Mouse (Mus musculus): ENCODE data around the gene 2210408I21Rik. TPM values are rescaled to one million over a fixed set of nuclear protein-coding genes. Genes with fewer than 3 reads are reported as not detected.

The 2210408I21Rik gene
- total and polyA plus RNA-seq, 3 experiments, result 1.6 to 4.0 TPM; not detected in 1

DNA sequence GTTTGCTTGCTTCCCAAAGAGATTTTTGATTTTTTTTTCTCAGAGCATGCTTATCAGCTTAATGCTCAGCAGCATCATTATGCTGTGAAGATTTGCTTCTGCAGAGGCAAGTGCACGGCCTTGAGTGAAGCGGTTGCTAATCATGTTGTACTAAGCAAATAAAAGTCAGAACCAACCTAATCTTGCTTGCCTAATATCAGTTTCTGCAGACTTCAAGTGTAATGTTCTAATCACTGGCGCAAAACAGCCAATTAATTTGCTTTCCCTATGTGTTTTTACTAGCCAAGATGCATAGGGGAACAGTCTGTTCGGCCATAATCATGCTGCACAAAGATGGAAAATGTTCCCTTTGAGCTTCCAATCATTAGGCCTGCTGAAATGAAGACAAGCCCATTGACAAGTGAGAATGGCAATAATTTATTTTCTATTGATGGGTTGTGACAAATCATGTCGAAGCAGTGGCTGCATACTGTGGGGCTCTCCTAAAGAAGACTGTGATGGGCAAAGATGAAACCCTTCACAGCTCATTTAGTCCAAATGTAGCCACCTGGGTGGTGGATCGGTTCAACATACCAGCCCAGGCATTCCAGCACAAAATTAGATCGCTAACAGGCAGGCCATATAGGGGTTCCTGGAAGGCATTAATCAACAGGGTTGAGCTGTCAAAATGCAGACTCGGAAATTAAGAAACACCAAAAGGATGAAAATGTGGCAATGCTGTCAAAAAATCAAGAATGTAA, 393.8 kb downstream of the 2210408I21Rik start:
- H3K4me3 ChIP-seq (ENCODE audit: control insufficient read depth in 1 of 2, insufficient read depth in 1 of 2, low read depth in 2 of 2, low read length in 2 of 2), result no peak overlapping the region
- no peaks in the 10 kb centered on the region for H3K36me3 ChIP-seq (ENCODE audit: control insufficient read depth in 1 of 2, insufficient read depth in 2 of 2, low read length in 2 of 2)
- no peaks in the 10 kb centered on the region for H3K4me1 ChIP-seq (ENCODE audit: control insufficient read depth in 1 of 2, insufficient read depth in 2 of 2, low read length in 2 of 2)
- no peak overlapping the region for H3K27ac ChIP-seq (ENCODE audit: control insufficient read depth, low read depth, low read length)
- TF ChIP-seq RAD21 (IDR thresholded peaks at IDR 0.05; ENCODE audit: low read depth, low read length), result no peak
- TF ChIP-seq TBP (IDR thresholded peaks at IDR 0.05; ENCODE audit: low read depth, low read length), result no peak
- TF ChIP-seq ZMIZ1 (IDR thresholded peaks at IDR 0.05; ENCODE audit: low read depth, low read length), result no peak
- no peaks in the 10 kb centered on the region for H3K79me2 ChIP-seq (ENCODE audit: control insufficient read depth, insufficient read depth, low read length, poor library complexity)
- no peaks in the 10 kb centered on the region for H3K9me3 ChIP-seq (replicated peaks; ENCODE audit: insufficient read depth, low read length)
- H3K27me3 ChIP-seq (ENCODE audit: control insufficient read depth in 1 of 2, insufficient read depth in 2 of 2, low read length in 2 of 2), result no peaks in the 10 kb centered on the region
- H3K9ac ChIP-seq (ENCODE audit: control insufficient read depth, low read depth, low read length, poor library complexity, severe bottlenecking), result no peak overlapping the region
- DNase-seq (ENCODE audit: low read depth, low spot score), result no peak

DNA sequence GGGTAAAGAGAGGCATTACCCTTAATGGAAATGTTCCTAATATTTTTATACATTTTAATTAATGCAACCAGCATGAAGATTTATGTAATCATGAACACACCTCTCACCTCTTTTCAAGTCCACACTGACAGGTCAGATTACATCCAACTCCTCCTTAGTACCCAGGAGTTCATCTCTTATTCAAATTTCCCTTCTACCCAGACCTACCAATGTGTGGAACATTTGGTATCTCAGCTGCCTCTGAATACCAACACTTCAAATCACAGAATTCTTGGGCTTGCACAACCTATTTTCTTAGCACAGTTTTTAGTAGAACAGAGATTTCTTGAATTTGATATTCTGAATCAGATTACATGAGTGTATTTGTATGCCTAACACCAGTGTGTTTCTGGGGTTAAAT, 394.4 kb downstream of the 2210408I21Rik start:
- no peak overlapping the region for H3K4me3 ChIP-seq (ENCODE audit: control insufficient read depth in 1 of 2, insufficient read depth in 1 of 2, low read depth in 2 of 2, low read length in 2 of 2)
- no peak overlapping the region for H3K9ac ChIP-seq (ENCODE audit: control insufficient read depth, low read depth, low read length, poor library complexity, severe bottlenecking)
- no peaks in the 10 kb centered on the region for H3K27me3 ChIP-seq (ENCODE audit: control insufficient read depth in 1 of 2, insufficient read depth in 2 of 2, low read length in 2 of 2)
- H3K36me3 ChIP-seq (ENCODE audit: control insufficient read depth in 1 of 2, insufficient read depth in 2 of 2, low read length in 2 of 2), result no peaks in the 10 kb centered on the region
- no peak for DNase-seq (ENCODE audit: low read depth, low spot score)
- no peaks in the 10 kb centered on the region for H3K9me3 ChIP-seq (replicated peaks; ENCODE audit: insufficient read depth, low read length)
- TF ChIP-seq RCOR1 (IDR thresholded peaks at IDR 0.05; ENCODE audit: low read depth, low read length) (no peak), MAX (IDR thresholded peaks at IDR 0.05; ENCODE audit: low read length) (no peak), BHLHE40 (IDR thresholded peaks at IDR 0.05; ENCODE audit: borderline replicate concordance, low read depth, low read length) (no peak), MYB (IDR thresholded peaks at IDR 0.05; ENCODE audit: low read depth, low read length) (no peak), ELF1 (IDR thresholded peaks at IDR 0.05; ENCODE audit: low read depth, low read length) (no peak), ZC3H11A (IDR thresholded peaks at IDR 0.05; ENCODE audit: low read depth, low read length) (no peak), CHD1 (IDR thresholded peaks at IDR 0.05; ENCODE audit: low read depth, low read length) (no peak), CHD2 (IDR thresholded peaks at IDR 0.05; ENCODE audit: low read length) (no peak), MAFK (IDR thresholded peaks at IDR 0.05; ENCODE audit: borderline replicate concordance, low read depth, low read length) (no peak), MYC (IDR thresholded peaks at IDR 0.05; ENCODE audit: low read depth, low read length) (no peak), KAT2A (conservative IDR thresholded peaks at IDR 0.05; ENCODE audit: low read depth, low read length) (no peak)
- no peak overlapping the region for H3K27ac ChIP-seq (ENCODE audit: control insufficient read depth, low read depth, low read length)
- no peaks in the 10 kb centered on the region for H3K79me2 ChIP-seq (ENCODE audit: control insufficient read depth, insufficient read depth, low read length, poor library complexity)
- H3K4me1 ChIP-seq (ENCODE audit: control insufficient read depth in 1 of 2, insufficient read depth in 2 of 2, low read length in 2 of 2), result no peaks in the 10 kb centered on the region

DNA sequence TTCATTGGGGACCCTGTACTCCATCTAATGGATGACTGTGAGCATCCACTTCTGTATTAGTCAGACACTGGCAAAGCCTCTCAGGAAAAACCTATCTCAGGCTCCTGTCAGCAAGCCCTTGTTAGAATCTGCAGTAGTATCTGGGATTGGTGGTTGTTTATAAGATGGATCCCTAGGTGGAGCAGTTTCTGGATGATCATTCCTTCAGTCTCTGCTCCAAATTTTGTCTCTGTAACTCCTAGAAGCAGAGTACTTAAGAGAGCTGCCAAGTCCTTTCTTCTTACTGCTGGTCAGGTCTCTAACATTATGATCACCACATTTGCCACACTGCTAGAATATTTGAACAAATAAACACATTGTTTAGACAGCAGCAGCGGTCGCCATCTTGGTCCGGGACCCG, 402.1 kb downstream of the 2210408I21Rik start:
- no peak overlapping the region for H3K9ac ChIP-seq (ENCODE audit: control insufficient read depth, low read depth, low read length, poor library complexity, severe bottlenecking)
- H3K9me3 ChIP-seq (replicated peaks; ENCODE audit: insufficient read depth, low read length), result no peaks in the 10 kb centered on the region
- DNase-seq (ENCODE audit: low read depth, low spot score), result no peak
- no peaks in the 10 kb centered on the region for H3K4me1 ChIP-seq (ENCODE audit: control insufficient read depth in 1 of 2, insufficient read depth in 2 of 2, low read length in 2 of 2)
- no peak for TF ChIP-seq E2F4 (IDR thresholded peaks at IDR 0.05; ENCODE audit: borderline replicate concordance, low read depth, low read length)
- TF ChIP-seq SIN3A (IDR thresholded peaks at IDR 0.05; ENCODE audit: low read length), result no peak
- TF ChIP-seq EP300 (IDR thresholded peaks at IDR 0.05; ENCODE audit: low read depth in 1 of 2, low read length in 2 of 2), result no peak
- no peak for TF ChIP-seq TAL1 (IDR thresholded peaks at IDR 0.05; ENCODE audit: low read length)
- TF ChIP-seq USF2 (IDR thresholded peaks at IDR 0.05; ENCODE audit: borderline replicate concordance in 1 of 2, insufficient read depth in 1 of 2, low read depth in 1 of 2, low read length in 2 of 2), result no peak
- TF ChIP-seq ZKSCAN1 (IDR thresholded peaks at IDR 0.05; ENCODE audit: low read depth, low read length), result no peak
- no peak for TF ChIP-seq MEF2A (IDR thresholded peaks at IDR 0.05; ENCODE audit: extremely low read depth, insufficient replicate concordance, low read depth, low read length, poor library complexity, severe bottlenecking)
- TF ChIP-seq MYC (IDR thresholded peaks at IDR 0.05; ENCODE audit: low read depth, low read length), result no peak
- TF ChIP-seq ELF1 (IDR thresholded peaks at IDR 0.05; ENCODE audit: low read depth, low read length), result no peak
- TF ChIP-seq BHLHE40 (IDR thresholded peaks at IDR 0.05; ENCODE audit: borderline replicate concordance, low read depth, low read length), result no peak
- TF ChIP-seq POLR2A (IDR thresholded peaks at IDR 0.05; ENCODE audit: control insufficient read depth in 1 of 2, insufficient read depth in 1 of 2, low read depth in 1 of 2, low read length in 2 of 2, poor library complexity in 1 of 2), result no peak
- TF ChIP-seq MAX (IDR thresholded peaks at IDR 0.05; ENCODE audit: low read length), result no peak
- no peak for TF ChIP-seq RCOR1 (IDR thresholded peaks at IDR 0.05; ENCODE audit: low read depth, low read length)
- no peak for TF ChIP-seq CHD2 (IDR thresholded peaks at IDR 0.05; ENCODE audit: low read length)
- TF ChIP-seq ZC3H11A (IDR thresholded peaks at IDR 0.05; ENCODE audit: low read depth, low read length), result no peak
- TF ChIP-seq MXI1 (IDR thresholded peaks at IDR 0.05; ENCODE audit: low read depth, low read length), result no peak
- TF ChIP-seq JUND (IDR thresholded peaks at IDR 0.05; ENCODE audit: low read depth, low read length), result no peak
- no peak for TF ChIP-seq CTCF (IDR thresholded peaks at IDR 0.05 in 2 of 3, conservative IDR thresholded peaks at IDR 0.05 in 1 of 3; ENCODE audit: control insufficient read depth in 1 of 3, insufficient read depth in 1 of 3, low read depth in 2 of 3, low read length in 3 of 3, poor library complexity in 1 of 3, severe bottlenecking in 1 of 3)
- no peak overlapping the region for H3K4me3 ChIP-seq (ENCODE audit: control insufficient read depth in 1 of 2, insufficient read depth in 1 of 2, low read depth in 2 of 2, low read length in 2 of 2)
- H3K79me2 ChIP-seq (ENCODE audit: control insufficient read depth, insufficient read depth, low read length, poor library complexity), result no peaks in the 10 kb centered on the region
- no peaks in the 10 kb centered on the region for H3K36me3 ChIP-seq (ENCODE audit: control insufficient read depth in 1 of 2, insufficient read depth in 2 of 2, low read length in 2 of 2)
- H3K27me3 ChIP-seq (ENCODE audit: control insufficient read depth in 1 of 2, insufficient read depth in 2 of 2, low read length in 2 of 2), result no peaks in the 10 kb centered on the region
- no peak overlapping the region for H3K27ac ChIP-seq (ENCODE audit: control insufficient read depth, low read depth, low read length)

All from MEL (cell line).